Mouse (Mus musculus) frontal cortex, adult 2 months (tissue): ENCODE measurements around the gene Pdhb. TPM values are rescaled to one million over a fixed set of nuclear protein-coding genes. Genes with fewer than 3 reads are reported as not detected.

Source experiments
- DNase-seq, 2 experiments: peaks; one replicate each; pipeline ENCODE4 v3.0.0; 2022; ENCODE audit warnings: low spot score in 1 of 2; ENCODE audit errors: extremely low spot score in 1 of 2
- polyA plus RNA-seq: library from polyadenylated mRNA; depleted of rRNA; stranded (reverse); fragments of >200 nt; gene quantifications from 2 replicates; pipeline ENCODE4 v1.2.3, GENCODE M21; 2012; rRNA removed

Gene Pdhb
- polyA plus RNA-seq, result 220 and 233 TPM in 2 replicates

- DNase-seq, result peak; percentile 99
Measured at GRCm38 (mm10) chr14:8172507-8173410, at the start of gene Pdhb. Gene Pdhb, minus strand, starts transcription at chr14:8173025.

GRCm38 (mm10) chr14:8222561-8222960 lies 49.7 kb upstream of the Pdhb start:
- DNase-seq, result no peak

GRCm38 (mm10) chr14:8220912-8221311 lies 48.1 kb upstream of the Pdhb start:
- DNase-seq, result no peak

GRCm38 (mm10) chr14:8220306-8220705 lies 47.5 kb upstream of the Pdhb start:
- no peak for DNase-seq

GRCm38 (mm10) chr14:8219876-8220275 lies 47.1 kb upstream of the Pdhb start:
- DNase-seq, result no peak

- peak in 1 of 2 experiments; percentile 13 for DNase-seq
Measured at GRCm38 (mm10) chr14:8218730-8219380, 46.0 kb upstream of the Pdhb start.

GRCm38 (mm10) chr14:8218238-8218637 lies 45.4 kb upstream of the Pdhb start:
- DNase-seq, result no peak

GRCm38 (mm10) chr14:8216100-8216499 lies 43.3 kb upstream of the Pdhb start:
- DNase-seq, result peak in 1 of 2 experiments; percentile 20

GRCm38 (mm10) chr14:8215208-8215778 lies 42.5 kb upstream of the Pdhb start:
- peak in 1 of 2 experiments; percentile 37 for DNase-seq

GRCm38 (mm10) chr14:8214299-8215207 lies 41.7 kb upstream of the Pdhb start:
- DNase-seq, result peak in 1 of 2 experiments; percentile 76

- DNase-seq, result peak; percentile 92 to 97
Measured at GRCm38 (mm10) chr14:8213803-8214224, 41.0 kb upstream of the Pdhb start, which contains the start of gene Kctd6. Gene Kctd6, plus strand, starts transcription at chr14:8214140.

GRCm38 (mm10) chr14:8212996-8213395 lies 40.2 kb upstream of the Pdhb start:
- DNase-seq, result no peak

GRCm38 (mm10) chr14:8209896-8210295 lies 37.1 kb upstream of the Pdhb start:
- DNase-seq, result no peak

- peak; percentile 76 to 85 for DNase-seq
Measured at GRCm38 (mm10) chr14:8208876-8209275, 36.1 kb upstream of the Pdhb start.

GRCm38 (mm10) chr14:8207543-8207942 lies 34.7 kb upstream of the Pdhb start:
- no peak for DNase-seq

GRCm38 (mm10) chr14:8207105-8207504 lies 34.3 kb upstream of the Pdhb start:
- no peak for DNase-seq

- DNase-seq, result peak in 1 of 2 experiments; percentile 54
Measured at GRCm38 (mm10) chr14:8206179-8206910, 33.5 kb upstream of the Pdhb start.

GRCm38 (mm10) chr14:8201715-8202114 lies 28.9 kb upstream of the Pdhb start:
- no peak for DNase-seq

GRCm38 (mm10) chr14:8200769-8201168 lies 27.9 kb upstream of the Pdhb start:
- DNase-seq, result no peak
